Mouse (Mus musculus) heart, adult 11 months (tissue): ENCODE results near the gene Ddx56.

ENCODE experiments used
- DNase-seq: peaks from one replicate; pipeline ENCODE4 v3.0.0; 2022

The Ddx56 gene

DNA sequence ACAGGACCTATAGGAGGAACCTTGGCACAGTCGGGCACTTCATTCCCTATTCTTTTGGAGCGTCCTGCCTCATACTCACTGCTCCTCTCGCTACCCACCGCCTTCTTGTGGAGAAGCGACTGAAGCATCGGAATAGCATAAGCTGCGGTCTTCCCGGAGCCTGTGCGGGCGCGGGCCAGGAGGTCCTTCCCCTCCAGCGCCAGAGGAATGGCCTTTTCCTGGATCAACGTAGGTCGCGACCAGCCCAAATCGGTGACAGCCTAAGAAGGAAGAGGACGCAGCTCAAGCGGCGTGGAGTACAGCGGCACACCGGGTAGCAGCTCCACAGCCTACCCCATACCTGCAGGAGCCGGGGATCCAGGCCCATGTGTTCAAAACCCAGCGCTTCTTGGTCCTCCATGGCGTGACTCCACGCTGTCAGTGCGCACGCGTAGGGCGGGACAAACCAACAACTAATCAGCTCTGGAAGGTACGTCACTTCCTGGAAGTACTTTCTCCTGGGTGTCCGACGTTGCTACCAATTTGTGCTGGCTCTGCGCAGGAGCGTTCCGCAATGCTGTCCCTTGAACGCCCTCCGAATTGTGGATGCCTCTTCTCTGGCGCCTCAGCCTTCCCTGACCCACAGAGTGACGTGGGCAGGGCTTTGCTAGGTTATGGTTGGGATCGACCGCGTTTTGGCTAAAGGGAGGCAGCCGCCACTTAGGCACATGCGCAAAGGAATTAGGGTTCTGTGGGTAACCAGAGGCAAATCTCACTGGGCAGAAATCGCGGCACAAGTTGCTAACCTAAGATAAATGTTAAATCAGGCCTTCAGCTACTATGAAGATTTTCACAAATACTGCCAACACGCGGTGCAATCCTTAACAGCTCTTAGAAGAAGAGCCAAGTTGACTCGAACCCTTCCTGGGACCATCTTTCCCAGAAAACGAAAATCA, at the start of gene Ddx56:
Ddx56 (minus strand) TSS at position 453 of the 935 bp plus-strand sequence.
- DNase-seq = peak; percentile 99

DNA sequence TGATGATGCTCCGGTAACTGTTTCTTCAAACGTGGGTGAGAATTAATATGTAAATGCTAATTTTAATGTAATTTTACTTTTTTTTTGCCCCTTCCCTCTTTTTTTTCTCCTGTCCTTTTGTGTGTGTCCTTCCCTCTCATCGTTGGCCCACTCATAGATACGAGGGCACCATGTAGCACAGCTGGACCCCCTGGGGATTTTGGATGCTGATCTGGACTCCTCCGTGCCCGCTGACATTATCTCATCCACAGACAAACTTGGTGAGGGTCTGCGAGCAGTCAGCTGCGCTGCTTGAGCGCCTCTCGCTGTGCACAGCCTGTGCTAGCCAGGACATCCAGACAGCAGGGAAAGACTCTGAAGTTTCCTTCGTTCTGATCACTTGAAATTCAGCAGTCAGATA, 49.2 kb upstream of the Ddx56 start:
- peak; percentile 52 for DNase-seq

DNA sequence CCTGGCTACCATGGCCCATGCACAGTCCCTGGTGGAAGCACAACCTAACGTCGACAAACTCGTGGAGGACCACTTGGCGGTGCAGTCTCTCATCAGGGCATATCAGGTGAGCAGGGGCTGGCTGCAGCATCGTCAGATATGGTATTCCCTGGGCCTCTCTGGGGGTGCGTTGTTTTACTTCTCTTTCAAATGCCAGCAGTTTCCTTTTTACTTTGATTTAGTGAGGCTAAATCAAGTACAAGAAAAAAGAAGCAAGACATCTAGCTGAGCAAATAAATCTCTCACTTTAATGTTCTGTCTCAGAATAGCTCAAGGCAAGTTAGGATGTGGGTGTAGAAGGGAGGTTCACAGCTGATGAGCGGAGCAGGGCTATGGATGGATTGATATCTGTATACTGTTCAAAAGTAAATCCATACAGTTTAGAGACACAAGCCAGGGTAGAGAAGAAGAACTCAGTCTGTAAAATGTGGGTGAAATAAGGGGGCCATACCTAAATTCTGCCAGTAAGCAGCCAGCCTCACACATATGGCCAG, 46.4 kb upstream of the Ddx56 start:
- peak; percentile 61 for DNase-seq

DNA sequence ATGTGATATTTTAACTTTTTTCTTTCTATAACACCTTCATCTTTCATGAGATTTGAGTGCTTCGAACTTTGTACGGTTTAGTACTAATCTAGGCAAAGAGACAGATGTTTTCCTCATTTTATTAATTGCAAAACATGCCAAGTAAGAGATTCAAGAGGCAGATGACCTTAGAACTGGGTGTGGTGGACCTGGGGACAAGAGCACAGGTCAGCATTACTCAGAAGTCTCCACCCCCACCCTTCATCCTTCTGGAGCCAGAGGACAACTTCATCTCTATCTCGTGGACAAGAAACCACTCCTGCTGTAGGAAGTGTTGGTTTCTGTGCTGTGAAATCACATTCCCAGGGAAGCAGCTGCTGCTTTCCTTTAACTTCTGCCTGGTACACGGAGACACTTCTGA, 40.6 kb upstream of the Ddx56 start:
- no peak for DNase-seq

DNA sequence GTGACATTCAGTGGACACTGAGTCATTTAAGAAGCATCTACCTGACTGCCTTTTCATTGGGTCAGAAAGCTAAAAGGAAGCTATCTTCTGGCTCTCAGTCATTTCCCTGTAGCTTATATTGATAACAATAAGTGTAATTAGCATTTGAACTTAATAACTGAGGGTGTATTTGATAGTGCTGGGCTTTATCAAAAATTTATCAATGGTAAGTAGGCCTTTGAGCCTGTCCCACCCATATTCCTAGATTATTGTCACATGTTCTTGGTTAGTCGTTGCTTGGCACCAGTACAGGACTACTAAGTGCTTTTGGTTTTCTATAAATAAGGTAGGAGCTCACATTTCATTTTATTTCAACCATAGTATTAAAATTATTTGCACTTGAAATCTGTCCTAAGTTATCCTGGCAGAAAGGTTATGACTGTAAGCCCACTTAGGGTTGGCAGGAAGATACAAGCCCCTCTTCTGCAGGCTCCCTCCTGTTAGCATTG, 38.4 kb upstream of the Ddx56 start:
- no peak for DNase-seq

DNA sequence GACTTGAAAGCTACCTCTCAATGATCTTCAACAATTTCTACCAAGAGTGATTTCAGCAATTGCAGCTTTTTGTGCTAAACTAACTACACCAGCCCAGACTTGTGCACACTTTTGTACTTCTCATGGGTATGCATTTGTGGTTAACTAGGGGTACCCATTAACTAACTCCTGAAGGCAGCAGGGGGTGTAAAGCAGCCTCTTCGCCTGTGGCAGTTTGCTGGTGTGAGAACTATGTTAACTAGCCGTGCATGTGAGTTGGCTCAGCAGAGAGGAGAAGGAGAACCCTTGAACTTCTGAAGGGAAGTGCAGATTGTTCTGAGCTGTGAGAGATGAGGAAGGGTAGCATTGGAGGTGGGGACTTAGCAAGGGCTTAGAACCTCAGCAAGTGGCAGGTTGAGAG, 35.2 kb upstream of the Ddx56 start:
- DNase-seq = peak; percentile 16

DNA sequence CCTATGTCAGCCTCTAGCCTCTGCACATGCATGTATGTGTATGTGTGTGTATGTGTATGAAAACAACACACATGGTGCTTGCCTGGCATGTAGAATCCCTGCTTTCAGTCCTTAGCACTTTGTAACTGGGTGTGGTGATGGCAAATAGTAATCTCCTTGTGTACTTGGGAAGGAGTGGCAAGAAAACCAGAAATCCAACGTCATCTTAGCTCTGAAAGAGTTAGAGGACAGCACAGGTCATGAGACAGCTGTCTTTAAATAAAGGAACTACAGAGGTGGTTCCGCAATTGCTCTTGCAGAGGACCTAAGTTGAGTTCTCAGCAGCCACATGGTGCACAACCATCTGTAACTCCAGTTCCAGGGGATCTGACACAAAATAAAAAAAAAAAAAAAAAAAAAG, 31.9 kb upstream of the Ddx56 start:
- no peak for DNase-seq

DNA sequence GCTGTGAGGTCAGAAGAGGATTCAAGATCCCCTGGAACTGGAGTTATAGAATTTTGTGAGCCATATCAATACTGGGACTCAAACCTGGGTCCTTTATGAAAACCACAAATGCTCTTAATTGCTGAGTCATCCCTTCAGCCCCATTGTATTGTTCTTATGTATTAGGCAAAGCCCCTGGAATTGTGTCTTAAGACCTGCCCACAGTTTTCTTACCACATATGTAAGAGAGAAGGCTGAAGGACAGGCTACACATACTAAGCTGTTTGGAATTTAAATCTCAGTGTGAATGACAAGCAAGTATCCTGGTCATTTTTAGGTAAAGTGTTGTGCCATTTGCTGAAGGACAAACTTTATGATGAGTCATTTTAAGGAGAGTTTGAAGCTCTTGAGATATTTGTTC, 28.5 kb upstream of the Ddx56 start:
- DNase-seq = no peak

DNA sequence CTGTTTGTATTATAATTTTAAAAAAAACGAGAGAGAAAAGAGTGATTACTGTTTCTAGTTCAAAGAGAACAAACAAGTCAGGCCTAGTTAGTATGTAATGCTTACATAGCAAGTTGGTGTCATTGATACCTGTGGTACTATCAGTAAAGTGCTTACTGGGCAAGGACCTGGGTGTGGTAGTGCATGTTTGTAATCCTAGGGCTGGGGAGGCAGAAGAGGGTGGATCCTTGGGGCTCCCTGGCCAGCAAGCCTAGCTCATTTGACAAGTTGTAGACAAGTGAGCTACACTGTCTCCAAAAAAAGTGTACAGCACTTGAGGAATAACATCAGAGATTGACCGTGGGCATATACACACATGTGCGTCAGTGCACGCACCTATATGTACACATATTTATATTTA, 27.1 kb upstream of the Ddx56 start:
- DNase-seq = no peak

DNA sequence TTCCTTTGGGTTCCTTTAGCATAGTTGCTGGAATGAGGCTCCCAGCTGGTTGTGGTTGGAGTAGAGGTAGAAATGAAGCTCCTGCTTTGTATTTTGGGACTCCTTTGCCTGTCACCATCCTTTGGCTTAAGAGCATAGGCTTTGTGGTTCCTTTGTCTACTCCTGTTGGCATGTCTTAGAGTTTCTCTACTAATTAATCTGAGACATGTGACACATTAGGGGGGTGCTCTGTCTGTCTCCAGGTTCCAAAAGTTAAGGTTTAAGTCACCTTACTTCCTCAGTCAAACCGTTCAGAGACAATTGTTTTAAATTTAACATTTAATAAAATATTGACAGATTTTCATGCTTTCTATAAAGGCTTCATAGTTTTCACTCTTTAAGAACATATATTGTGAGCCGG, 26.0 kb upstream of the Ddx56 start:
- DNase-seq = no peak

DNA sequence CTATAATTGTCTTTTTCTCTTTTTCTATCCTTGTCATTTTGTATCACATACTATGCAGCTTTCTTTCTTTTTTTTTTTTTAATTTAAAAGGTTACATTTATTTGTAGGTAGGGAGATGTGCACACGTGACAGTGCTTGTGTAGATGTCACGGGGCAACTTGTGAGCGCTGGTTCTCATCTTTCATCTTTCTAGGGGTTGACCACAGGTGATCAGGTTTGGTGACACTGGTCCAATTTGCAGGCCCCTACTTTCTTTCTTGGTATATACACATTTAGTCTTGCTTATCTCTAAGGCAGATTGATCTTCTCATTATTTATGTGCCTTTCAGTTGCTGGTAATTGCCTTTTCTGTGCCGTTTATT, 25.4 kb upstream of the Ddx56 start:
- DNase-seq = no peak

DNA sequence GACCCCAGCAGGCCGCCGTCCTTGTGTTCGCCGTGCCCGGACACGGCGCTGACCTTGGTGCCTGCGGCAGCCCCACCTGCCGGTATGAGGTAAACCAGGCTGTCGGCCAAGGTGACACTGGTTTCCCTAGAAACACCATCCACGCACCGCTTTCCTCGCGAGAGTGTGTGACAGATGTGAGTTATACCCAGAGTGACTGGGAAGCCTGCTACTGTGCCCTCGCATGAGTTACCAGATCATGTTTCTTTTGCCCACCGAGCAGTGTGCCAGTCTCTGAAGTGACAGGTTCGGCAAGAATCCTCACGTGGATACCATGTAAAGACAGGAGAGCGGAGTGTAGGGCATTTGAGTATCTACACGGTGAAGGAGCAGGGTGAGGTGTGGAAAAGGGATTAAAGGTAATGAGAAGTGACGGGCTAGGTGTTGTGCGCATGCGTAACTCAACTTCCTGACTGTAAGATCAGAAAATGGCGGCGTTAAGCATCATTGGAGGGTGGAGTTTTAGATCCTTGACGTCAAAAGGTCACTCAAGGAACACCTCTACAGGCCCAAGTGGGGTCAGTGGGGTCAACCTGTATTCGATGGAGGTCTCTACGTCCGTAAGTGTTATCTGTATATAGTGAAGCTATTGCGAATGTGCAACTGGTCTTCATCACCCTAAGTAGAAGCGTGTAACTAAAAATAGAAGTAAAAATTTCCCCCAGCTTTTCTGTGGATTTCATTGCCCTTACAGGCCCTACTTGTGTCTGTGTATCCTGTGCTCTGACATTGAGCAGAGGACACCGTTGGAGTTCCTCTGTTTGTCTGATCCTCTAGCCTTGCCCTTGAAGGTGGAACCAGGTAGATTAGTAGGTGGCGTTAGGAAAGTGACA, 24.8 kb upstream of the Ddx56 start:
- DNase-seq = no peak

DNA sequence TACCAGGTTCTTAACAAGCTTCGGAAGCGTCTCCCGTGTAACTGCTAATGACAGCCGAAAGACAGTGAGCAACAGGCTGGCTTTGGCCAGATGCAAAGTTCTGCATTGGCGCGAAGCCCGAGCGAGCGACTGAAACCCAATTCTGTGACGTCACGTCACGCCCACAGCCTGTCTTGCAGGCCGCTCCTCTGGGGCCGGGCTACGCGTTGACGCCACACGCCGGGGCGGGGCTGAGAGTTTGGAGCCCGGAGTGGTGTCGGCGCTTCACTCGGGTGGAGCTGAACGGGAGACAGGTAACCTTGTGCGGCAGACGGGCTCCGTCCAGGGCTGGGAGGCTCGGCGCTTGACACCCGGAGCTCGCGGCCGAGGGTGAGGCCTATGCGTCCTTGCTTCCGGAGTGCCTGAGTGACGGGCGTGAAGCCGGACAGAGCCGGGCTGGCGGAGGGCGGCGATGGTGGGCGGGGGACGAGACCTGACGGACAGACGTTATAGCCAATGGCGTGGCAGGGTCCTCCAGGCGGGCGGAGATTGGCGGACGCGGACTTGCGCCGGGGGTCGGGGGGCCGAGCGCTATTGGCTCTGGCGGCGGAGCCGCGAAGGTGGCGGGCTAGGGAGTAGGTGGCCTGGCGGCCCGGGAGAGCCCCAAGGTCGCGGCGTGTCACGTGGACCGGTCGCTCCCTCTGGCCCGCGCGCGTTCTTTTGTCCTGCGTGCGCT, 24.0 kb upstream of the Ddx56 start, which contains the start of gene Ogdh:
Ogdh (plus strand) TSS at position 233 of the 715 bp plus-strand sequence.
- peak; percentile 100 for DNase-seq

DNA sequence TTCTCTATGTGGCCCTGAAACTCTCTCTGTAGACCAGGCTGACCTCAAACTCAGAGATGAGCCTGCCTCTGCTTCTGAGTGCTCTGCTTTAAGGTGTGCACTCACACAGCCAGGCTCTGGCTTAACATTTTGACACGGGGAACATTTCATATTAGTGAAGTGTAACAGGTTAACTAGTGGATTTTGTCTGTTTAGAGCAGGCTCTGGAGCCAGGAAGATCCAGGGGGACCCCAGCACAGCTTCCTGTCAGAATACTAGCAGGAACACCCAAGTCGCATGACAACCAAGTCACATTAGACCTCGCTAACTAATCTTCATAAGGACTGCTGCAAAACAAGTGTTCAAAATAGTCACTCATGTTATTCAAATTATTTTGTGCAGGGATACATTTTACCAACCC, 23.3 kb upstream of the Ddx56 start:
- DNase-seq = no peak

DNA sequence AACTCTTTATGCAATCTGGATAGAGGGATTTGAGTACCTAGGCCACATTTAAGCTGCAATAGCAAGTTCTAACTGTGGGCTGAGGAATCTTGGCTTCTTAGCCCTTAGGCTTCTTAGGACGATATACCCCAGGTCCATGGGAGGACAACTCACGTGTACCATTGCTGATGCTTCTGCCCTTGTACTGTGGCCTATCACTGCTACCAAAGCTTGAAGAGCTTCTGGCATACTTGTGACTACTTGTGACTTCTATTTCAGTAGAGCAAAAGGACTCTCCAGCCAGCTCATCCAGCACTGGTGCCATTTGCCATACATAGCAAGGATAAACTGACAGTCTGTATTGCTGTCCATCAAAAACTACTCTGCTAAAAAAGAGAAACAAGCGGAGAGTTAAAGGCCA, 22.6 kb upstream of the Ddx56 start:
- DNase-seq = peak; percentile 97

DNA sequence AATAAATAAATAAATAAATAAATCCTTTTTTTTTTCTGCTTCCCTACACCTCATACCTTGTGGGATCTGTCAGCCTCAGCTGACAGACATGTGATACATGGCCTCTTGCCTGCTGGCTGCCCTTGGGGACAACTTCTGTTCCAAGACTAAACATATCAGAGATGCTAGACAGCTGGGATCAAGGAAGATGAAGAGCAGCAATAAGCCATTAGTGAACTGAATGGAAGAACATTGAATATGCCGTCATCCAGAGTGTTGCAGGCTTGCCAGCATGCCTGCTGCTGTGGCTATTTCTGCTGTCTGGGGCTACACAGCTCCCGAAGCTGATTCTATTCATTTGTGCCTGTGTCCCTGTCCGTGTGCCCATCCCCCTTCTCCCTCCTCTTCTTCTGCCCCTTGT, 15.4 kb upstream of the Ddx56 start:
- DNase-seq = peak; percentile 97

DNA sequence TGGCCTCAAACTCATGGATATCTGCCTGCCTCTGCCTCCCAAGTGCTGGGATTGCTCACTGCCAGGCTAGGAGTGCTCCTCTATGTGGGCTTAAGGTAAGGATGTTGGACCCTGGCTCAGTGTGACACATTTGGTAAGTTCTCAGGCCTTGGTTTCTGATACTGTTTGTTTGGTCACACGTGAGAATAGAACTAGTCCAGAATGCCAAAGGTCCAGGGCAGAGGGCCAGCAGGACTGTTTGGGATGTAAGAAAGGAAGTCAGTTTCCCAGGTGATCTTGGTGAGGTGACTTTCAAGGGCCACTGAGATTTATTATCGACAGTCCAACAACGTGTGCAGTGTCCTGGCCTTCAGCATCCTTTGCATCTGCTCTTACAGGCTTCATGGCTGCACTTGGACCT, 8.9 kb upstream of the Ddx56 start:
- DNase-seq = no peak

DNA sequence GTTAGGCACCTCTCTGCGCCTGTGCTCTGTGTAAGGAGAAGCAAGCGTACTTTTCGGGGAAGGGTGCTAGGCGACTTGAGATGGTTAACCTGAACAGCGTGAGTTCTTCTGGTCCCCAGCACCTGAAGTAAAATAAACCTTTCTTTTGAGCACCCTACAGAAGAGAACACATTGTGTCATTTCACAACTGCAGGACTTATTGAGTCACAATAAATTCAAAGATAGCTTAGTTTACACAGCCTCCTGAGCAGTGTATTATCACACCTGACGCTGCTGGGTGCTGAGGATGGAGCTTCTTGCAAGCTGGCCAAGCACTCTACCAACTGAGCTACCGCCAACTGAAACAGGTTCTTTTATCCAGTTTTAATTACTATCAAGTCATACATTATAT, 7.5 kb upstream of the Ddx56 start:
- DNase-seq = no peak

DNA sequence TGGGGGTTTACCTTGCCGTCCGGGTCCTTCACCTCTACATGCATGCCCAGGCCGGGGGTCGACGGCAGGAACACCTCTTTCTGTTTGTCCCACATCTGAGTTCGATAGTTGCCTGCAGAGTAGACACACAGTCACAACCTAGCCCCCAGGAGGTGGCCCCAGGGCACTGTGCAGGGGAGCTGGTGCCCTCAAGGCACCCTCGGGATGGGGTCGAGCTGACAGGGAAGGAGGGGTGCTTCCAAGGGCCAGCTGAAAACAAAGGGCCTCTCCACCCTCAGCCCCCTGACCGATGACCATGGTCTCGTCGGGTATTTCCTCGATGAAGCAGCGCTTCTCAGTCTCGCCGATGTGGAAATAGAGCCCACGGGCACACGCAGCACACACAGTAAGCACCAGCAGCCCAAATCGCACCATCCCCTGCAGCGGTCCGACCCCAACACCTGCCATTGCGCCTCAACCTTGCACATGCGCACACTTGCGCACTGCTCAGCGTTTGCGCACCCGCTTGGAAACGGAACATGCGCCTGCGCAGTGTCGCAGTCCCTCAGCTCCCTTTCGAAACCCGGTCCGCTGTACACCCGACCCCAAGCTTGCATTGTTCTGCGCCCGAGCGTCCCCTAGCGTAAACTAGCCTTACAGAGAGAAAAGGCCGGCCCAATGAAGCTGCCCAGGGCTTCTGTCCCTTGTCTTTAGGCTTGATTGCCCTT, 7.0 kb upstream of the Ddx56 start, which contains the start of gene Tmed4:
Tmed4 (minus strand) TSS at position 484 of the 707 bp plus-strand sequence.
- DNase-seq = peak; percentile 100

DNA sequence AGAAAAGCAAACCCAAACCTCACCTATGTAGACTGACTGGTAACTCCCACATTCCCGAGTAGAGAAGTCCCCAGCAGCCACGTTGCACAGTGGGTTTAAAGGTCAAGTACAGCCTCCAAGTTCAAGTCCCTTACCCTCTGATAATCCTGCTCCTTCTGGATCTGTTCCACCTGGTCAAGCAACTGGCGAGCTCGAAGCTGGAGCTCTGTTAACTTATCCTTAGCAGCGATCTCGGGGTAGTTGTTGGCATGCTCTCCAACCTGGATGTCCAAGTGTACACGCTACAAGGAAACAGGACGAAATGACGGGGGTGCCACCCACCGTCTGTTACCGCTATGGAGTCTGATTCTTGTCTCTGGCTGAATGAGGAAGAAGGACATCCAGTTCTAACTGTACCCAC, 6.0 kb upstream of the Ddx56 start:
- no peak for DNase-seq

DNA sequence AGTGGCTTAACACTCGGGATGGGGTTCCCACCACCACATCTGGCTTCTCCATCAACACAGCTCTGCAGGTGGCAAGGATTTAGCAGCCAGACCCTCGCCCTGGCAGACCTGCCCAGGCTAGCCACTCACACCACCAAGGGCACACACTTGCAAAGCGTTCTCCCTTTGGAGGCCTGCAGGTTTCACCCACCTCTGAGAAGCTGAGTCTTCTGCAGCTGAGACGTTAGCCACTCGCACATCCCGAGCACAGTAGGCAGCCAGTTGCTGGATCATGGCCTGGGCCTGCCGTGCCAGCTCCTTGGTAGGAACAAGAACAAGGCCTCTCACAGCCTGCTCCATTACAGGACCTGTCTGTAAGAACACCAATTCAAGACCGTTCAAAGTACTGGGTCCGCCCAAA, 951 bp downstream of the Ddx56 start:
- DNase-seq = no peak
